Mouse (Mus musculus): ENCODE measurements around the gene Herc1.
"Not testable (repeated sequence)": the region's sequence is repeated elsewhere in the genome, so short reads cannot be mapped to it uniquely, and the experiment has no call there.

Herc1 gene

DNA sequence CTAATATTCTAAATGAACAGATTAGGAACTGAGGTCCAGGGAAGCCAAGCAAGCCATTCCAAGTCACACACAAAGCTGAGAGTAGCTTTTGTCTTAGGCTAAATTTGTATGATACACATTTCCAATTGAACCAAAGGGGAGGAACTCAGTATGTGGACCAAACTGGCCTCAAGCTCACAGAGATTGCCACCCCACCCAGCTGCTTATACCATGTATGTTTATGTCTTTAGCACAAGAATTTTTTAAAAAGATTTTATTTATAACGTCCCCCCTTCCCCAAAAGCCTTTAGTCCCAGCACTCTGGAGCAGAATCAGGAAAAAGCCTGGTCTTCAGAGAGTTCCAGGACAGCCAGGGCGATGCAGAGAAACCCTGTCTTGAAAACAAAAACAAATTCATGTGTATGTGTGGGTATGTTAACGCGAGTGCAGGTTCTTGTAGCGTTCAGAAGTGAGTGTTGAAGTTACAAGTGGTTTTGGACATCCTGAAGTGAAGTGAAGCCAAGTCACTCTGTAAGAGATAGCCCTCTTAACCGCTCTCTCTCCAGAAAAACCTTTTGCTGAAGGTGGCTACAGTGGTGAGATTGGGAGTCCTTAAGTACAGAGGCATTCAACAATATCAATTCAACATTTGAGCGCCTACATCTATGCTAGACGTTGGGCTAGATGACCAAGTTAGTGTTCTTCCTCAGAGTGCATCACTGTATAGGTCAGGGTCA, 948 bp upstream of the Herc1 start:
- no peak for DNase-seq (ENCODE audit: low spot score in 2 of 2)

DNA sequence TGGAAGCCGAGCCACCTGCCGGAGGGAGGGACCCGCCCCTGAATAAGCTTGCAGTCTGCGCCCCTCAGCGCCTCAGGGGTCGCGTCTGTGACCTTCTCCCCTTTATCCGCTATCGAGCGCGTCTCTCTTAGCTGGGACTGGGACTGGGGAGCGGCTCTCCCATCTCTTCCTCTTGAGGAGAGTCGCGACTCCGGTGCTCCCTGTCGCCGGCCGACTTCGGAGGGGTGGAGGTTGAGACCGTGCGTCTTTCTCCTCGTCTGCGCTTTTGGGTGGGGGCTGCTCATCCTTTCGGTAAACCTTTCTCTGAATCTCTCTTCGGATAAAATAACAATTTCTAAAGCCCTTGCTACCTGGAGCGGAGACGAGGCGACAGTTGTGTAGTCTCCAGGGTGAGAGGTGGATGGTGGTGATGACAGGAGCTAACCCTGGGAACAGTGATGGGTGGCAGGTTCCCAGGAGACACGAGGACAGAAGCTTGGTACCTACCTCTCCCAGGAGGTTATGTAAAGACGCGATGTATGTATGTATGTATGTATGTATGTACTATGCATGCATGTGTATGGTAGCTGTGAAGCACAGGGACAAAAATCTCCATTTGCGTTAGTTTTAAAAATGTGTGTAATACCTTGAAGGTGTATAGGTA, 659 bp downstream of the Herc1 start:
- peak; percentile 30 to 40 for DNase-seq (ENCODE audit: low spot score in 2 of 2)

DNA sequence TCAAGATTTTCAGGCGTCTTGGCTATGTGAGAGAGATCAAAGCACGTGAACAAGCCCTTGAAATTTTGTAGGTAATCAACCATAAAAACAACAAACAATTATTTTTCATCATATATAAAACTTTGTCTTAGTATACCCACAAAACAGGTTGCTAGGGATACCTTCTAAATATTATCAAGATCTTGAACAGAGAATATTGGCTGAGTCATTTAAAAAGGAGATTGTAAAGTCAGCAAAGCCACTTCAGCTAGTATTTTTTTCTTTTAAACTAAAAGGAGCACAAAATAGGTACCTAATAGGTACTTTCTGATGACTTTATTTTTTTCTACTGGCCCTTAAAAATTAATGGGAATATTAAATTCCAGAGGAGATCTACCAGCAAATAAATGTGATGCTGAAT, 2.5 kb downstream of the Herc1 start:
- DNase-seq (ENCODE audit: low spot score in 2 of 2) = no peak

DNA sequence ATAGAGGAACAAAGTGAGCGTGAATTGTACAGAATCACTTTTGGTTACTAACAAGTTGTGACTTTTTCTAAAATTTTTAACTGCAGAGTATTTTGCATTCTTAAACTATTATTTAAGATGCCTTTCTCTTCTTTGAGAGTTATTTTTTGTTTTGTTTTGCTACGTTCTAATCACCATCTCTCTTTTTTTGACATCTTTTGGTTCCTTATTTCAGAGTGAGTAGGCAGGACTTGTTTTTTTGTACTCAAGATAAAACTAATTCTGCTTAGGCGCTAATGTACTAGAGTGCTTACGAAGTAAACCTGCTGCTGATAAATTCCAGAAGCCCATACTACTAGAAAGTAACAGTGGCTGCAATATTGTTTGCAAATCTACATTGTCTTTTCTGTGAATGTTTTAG, 8.9 kb downstream of the Herc1 start:
- no peak for DNase-seq (ENCODE audit: low spot score in 2 of 2)

DNA sequence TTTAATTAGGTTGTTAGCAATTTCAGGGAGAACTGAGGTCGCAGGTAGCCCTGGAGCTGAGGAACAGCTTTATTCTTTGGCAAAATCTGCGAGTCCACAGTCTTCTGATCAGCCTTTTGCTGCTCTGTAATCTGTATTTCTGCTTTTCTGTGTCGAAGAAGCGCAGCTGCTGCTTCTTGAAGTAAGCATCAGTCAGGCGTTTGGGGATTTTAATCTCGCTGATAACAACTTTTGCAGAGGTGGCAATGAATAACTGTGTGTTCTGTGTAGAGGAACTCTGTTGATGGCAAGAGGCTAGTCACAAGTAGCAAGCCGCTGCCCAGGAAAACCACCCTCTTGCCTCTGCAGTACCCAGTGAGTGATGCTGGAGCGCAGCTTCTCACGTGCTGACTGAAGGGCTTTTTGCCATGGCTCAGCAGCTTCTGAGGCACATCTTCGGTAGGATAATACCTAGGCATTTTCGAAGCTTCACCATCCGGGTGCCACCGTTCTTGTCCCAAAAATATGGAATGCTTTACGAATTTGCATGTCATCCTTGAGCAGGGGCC, 10.0 kb downstream of the Herc1 start:
- DNase-seq (ENCODE audit: low spot score in 2 of 2) = peak; percentile 24 to 48

DNA sequence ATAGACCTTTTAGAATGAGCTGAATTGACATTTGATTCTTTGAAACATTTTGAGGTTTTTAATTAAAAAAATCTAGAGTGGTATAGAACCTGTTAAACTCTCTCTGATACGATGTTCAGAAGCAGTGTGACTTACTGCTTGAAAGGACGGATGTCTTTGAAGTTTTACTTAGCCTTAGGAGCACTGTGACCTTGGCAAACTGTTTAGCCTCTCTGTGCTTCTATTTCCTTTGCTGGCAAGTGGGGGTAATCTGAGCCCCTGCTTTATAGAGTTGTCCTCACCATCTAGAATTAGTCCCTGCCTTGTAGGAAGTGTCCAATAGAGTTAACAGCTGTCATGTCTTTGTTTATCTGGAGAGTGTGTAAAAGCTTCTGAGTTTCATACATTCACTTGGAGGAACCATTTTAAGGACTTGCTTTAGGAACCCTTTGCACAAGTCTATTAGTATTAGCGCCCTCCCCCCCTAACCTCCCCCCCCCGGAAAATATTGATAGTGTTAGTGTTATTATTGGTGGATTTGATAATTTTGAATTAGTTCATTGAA, 18.7 kb downstream of the Herc1 start:
- no peak for DNase-seq (ENCODE audit: low spot score in 2 of 2)

DNA sequence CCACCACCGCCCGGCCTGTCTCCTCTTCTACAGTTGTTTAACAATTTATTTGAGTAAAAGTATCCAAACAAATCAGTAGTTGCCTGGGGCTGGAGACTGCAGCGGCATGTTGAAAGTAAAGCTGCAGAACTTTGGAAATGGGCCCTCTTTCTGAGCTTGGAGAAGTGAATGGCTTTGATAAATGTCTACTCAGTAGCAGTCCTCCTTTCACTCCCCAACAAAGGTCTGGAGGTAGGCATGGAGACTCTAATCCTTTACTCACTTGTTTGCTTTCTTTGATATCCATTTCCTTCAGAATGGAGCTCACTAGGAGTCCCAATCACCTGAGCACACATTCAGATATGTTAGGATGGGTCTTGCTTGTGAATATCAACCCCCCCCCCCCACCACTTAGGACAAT, 20.1 kb downstream of the Herc1 start:
- no peak for DNase-seq (ENCODE audit: low spot score in 2 of 2)

DNA sequence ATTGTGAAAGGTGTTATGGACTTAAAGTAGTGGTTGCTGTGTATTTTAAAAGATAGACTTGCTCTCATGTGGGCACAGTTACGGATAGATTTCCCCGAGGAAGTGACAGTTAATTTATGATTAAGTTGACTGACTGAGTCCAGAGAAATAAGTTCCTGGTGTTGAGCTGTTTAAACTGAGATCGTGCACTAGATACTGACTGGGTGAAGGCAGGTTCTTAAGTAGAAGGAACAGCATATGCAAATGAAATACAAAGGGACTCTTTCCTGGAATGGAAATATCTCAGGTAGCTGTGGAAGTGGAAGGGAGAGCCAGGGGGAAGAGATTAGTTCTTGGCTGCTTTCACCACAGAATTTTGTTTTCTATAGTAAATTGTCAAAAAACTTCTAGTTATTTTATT, 20.6 kb downstream of the Herc1 start:
- DNase-seq (ENCODE audit: low spot score in 2 of 2) = no peak

DNA sequence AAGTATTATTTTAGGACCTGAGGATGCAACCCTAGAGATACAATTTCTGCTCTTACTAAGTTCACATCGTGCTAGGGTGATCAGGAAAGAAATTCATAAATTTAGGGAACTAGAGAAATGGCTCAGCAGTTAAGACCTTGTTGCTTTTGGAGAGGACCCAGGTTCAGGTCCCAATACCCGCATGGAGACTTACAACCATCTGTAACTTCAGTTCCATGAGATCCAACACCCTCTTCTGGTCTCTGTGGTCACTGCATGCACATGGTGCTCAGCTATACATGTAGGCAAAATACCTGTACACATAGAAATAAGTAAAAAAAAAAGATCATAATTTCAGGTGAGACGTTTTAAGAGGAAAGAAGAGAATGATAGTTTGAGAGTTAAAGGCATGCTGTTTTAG, 23.2 kb downstream of the Herc1 start:
- no peak for DNase-seq (ENCODE audit: low spot score in 2 of 2)

DNA sequence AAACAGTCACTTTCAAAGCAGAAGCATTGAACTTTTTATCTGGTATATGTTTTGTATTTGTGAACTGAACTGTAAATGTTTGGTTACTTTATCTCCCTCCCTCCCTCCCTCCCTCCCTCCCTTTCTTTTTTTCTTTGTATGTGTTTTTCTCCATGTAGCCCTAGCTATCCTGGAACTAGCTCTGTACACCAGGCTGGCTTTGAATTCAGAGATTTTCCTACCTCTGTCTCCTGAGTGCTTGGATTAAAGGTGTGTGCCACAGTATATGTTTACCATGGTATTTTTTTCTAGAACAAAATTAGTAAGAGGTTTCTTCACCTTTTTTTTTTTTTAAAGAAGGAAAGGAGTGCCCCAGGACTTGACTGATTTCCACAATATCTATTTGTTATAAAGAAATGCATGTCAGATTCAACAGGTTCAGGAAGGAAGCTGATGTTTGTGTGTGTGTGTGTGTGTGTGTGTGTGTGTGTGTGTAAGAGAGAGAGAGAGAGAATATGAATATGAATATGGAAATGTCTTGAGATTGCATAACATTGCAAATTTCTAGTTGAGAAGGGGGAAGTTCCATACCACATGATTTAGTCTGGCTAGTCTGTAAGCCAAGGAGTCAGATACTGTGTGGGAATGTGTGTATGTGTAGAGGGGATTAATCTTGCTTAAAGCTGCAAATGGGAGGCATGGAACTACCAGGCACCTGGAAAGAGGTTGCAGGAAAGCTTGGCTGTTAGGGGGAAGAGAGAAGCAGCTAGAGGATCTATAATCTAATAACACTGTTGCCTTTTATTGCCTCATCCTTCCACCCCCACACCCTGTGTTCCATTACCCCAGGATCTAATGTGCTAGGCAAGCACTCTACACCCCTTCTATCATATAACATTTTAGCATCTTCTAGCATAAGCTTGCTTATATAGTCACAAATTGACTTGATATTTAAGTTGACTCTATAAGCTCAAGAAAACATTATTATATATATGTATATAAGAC, 24.5 kb downstream of the Herc1 start:
- no peak for DNase-seq (ENCODE audit: low spot score in 2 of 2)

DNA sequence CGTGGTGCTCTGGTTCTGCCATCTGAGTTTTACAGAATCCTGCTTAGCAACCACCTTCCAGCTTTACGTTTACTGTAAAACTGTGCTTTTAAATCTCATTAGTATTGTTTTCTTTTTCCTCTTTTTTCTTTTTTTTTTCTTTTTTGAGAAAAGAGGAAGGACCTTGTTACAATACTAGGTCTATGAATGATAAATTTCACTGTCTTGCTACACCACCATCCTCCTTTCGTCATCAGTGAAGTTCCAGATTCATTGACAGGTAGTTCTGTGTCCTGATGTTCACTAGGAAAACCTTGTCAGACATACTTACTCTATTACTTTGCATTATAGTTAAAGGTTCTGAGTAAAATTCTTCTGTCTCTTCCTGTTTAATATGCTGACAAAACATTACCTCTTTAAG, 33.2 kb downstream of the Herc1 start:
- no peak for DNase-seq (ENCODE audit: low spot score in 2 of 2)

DNA sequence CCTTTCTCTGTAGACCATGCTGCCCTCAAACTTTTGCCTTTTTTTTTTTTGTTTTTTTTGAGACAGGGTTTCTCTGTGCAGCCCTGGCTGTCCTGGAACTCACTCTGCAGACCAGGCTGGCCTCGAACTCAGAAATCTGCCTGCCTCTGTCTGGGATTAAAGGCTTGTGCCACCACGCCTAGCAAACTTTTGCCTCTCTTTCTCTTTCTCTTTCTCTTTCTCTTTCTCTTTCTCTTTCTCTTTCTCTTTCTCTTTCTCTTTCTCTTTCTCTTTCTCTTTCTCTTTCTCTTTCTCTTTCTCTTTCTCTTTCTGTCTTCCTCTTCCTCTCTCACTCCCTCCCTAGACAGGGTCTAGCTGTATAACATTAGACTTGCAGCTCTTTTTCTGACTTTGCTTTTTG, 40.1 kb downstream of the Herc1 start:
- not testable (repeated sequence) for DNase-seq (ENCODE audit: low spot score in 2 of 2)

DNA sequence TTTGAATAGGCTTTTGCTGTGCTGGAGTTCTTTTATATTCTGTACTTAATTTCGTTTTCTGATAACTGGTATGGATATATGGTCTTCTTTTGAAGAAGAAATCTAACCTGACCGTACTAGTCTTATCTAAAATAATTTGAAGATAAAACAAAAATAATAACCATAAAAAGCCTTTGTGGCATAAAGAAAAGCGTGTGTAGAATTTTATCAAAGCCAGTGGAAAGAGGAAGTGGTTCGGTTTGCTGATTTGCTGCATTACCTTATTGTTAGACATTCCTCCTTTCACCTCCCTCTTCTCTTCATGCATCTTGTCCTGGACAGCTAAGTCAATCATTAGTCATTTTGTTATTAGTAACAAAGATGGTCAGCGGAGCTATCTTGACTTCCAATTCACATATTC, 43.1 kb downstream of the Herc1 start:
- no peak for DNase-seq (ENCODE audit: low spot score in 2 of 2)

DNA sequence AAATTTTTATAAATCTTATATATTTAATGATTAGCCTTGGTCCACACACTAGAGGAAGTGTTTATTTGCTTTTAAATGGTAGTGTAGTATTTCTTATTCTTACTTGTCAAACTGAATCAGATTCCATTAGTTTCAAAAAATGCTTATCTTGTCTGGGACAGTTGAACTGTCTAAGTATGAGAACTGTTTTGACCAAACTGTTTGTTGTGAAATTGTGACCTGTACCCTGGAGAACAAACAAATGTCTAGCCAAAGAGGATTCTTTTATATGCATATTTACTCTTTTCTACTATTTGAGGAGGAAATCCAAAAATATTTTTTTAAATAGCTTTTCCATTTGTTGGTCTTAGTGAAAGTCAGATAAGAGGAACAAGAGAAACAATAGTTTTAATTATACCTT, 73.2 kb downstream of the Herc1 start:
- DNase-seq (ENCODE audit: low spot score in 2 of 2) = no peak

DNA sequence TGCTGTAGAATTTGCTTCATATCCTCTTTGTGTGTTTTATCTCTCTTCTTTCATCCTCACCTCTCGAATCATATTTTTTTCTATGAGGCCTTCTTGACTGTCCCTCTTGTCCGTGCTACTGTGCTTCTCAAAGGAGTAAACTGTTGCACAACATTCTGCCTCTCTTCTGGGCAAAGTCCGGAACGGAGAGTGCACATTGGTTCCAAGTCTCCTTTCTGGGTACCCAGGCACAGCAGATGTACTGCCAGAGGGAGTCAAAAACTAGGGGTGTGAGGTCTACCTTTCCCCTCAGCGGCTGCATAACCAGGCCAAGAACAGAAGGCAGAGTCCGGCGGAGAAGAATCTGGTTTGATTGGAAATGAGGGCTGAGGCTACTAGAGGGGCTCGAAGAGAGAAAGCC, 89.8 kb downstream of the Herc1 start:
- DNase-seq (ENCODE audit: low spot score in 2 of 2) = no peak

DNA sequence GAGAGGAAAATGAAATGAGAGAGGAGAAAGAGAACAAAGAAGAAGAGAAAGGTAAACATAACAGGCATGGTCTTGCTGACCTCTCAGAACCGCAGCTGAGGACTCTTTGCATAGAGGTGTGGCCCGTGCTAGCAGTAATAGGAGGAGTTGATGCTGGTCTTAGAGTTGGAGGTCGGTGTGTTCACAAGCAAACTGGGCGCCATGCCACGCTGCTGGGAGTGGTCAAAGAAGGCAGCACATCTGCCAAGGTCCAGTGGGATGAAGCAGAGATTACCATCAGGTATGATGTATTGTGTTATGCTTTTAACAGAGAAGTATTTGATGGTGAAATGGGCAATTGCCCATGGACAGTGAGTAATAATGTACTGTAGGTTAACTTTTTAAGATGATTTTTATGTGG, 98.0 kb downstream of the Herc1 start:
- DNase-seq (ENCODE audit: low spot score in 2 of 2) = no peak

DNA sequence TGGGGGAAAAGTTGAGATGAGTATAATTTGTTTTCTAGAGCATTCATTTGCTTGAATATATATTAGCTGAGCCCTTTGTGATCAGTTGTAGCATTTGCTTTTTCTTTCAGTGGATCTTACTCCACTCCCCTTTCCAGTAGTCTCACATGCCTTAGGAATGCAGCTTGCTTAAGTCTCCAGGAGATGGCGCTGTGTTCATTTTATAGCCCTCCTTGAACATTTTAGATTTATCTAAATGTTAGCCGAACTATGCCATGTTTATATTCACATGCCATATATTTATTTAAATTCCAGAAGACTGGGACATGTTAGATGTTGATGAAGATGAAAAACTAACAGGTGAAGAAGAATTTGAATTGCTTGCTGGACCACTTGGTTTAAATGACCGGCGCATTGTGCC, 114.8 kb downstream of the Herc1 start:
- no peak for DNase-seq (ENCODE audit: low spot score in 2 of 2)

DNA sequence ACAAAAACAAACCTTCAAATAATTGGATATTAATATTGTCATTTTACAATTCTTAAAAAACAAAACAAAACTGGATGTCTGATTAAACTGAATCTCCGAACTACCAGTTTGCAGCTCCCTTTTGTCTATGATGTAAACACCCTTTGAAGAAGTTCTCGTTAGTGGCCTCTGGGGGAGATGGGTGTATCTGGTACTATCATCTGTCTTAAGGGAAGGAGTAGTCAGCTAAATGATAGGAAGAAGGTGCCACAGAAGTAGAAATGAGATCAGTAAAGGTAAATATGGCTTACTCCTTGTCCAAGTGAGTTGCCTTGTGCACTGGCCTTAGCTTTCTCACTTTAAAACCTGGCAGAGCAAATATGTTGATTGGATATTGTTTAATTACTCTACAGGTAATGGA, 127.5 kb downstream of the Herc1 start:
- DNase-seq (ENCODE audit: low spot score in 2 of 2) = no peak

DNA sequence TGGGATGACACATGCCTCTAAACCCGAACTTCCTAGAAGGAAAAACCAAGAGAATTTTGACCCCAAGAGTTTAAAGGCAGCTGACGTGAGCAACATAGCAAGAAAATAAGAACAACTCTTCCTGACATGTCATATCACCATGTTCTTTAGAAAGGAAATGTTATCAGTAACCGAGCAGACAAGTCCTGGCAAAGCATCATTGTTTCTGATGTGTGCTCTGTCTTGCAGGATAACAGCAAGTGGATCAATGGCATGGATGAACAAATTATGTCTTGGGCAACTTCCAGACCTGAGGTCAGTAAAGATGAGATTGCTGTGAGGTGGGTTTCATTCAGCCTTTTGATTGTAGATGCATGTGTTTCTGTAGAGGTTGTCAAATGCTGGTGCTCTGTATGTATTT, 133.2 kb downstream of the Herc1 start:
- no peak for DNase-seq (ENCODE audit: low spot score in 2 of 2)

DNA sequence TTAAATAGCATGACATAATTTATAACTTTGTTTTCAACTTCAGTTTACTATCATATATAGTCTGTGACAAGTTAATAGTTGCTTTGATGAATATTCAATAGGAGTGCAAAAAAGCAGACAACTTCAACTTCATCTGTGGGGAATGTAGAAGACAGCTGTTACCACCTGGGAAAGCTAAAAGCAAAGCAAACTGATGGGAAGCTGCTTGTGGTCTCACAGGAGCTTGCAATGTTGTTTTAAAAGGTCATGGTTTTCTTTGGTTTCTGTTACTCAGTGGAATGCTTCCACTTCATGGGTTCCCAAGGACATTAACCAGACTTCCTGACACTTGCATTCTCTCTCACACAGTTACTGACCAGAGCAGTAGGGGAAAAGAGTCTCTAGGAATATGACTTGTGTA, 138.5 kb downstream of the Herc1 start:
- no peak for DNase-seq (ENCODE audit: low spot score in 2 of 2)

DNA sequence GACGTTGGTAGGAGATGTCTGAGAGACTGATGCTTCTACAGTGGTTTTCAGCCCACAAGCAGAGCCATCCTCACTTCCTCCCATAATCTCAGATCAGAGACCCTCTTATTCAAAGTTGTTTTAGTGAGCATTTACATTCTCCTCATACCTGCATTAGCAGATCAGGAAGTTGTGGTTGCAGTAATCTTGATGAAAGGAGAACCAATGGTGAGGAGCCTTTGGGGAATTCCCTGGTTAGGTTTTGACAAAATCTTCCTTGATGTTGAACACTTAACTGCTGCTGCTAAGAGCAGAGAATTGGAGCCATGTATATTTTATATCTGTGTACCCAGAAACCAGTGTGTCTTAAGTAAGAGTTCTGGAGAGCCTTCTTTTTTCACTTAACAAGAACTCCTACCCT, 142.1 kb downstream of the Herc1 start:
- DNase-seq (ENCODE audit: low spot score in 2 of 2) = no peak

DNA sequence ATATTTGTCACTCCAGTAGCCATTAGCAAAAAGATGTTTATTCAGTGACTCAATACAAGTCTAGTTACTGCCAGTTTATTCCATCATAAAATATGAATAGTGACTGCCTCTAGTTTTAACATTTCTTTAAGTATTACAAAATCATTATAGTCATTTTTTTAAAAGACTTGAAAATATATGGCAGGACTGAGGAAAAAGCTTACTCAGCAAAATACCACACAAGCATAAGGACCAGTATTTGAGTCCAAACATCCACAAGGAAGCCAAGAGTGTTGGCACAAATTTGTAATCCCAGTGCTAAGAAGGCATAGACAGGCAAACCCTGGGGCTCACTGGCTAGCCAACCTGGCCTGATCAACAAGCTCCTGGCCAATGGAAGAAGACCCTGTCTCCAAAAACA, 143.7 kb downstream of the Herc1 start:
- no peak for DNase-seq (ENCODE audit: low spot score in 2 of 2)

All from frontal cortex, postnatal 36 days (tissue).